Mouse (Mus musculus) layer of hippocampus, adult 18-20 months (tissue): ENCODE data around the gene Nanos2. TPM values are rescaled to one million over a fixed set of nuclear protein-coding genes. Genes with fewer than 3 reads are reported as not detected.

Source experiments
- DNase-seq, 2 experiments: peaks; one replicate each; pipeline ENCODE4 v3.0.0; 2022; ENCODE audit warnings: low spot score in 2 of 2
- total RNA-seq, 2 experiments: library from RNA; stranded (reverse); gene quantifications; 2 replicates each; pipeline ENCODE4 v1.2.3; 2021

The Nanos2 gene
- total RNA-seq, 2 experiments from 2014 or later = 0.20 to 0.40 TPM

DNA sequence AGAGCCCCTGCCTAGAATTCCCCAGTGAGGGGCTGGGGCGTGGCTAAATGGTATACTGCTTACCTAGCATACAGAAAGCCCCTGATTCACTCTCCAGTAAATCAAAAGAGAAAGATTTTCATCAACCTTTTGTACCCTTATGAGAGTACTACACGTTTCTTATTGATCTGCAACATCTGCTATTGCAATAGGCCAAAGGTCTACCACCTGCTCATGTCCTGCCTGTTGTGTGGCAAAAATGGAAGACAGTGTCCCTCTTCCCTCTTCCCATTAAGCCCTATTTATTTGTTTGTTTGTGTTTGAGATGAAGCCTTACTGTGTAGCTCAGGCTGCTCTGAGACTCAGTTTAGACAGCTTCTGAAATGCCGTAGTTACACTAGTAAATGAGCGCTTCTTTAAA, 28.8 kb downstream of the Nanos2 start:
- no peak for DNase-seq

DNA sequence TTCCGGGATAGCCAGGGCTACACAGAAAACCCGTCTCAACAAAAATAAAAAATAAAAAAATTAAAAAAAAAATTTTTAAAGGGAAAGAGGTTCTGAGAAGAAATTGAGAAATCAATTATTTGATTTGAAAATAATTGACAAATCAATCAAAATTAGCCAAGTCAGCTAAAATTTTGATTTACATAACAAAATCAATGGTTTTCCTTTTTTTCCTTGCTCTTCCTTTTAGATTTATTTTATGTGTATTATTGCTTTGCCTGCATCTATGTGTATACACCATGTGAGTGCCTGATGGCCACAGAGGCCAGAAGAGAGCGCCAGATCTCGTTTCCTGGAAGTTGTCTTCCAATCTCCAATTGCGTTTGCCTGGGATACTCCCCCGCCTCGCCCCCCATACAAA, 30.7 kb downstream of the Nanos2 start:
- DNase-seq = no peak

DNA sequence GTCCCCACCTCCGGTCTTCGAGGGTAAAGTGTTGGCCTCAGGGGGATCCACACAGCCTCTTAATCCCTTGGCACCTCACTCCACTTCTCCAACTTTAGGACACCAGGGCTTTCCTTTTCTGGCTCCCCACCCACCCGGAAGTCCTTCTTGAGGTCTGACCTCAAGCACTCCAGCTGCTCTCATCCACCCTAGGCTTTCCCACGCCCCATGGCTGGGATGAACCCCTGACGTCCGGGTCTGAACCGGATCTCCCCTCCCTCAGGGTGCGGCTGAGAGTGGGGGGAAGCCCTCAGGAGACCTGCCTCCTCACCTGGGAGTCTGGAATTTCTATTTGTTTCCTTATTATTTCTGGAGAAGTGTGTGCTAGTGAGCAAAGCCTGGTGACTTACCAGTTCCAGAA, 33.8 kb downstream of the Nanos2 start:
- DNase-seq = no peak

DNA sequence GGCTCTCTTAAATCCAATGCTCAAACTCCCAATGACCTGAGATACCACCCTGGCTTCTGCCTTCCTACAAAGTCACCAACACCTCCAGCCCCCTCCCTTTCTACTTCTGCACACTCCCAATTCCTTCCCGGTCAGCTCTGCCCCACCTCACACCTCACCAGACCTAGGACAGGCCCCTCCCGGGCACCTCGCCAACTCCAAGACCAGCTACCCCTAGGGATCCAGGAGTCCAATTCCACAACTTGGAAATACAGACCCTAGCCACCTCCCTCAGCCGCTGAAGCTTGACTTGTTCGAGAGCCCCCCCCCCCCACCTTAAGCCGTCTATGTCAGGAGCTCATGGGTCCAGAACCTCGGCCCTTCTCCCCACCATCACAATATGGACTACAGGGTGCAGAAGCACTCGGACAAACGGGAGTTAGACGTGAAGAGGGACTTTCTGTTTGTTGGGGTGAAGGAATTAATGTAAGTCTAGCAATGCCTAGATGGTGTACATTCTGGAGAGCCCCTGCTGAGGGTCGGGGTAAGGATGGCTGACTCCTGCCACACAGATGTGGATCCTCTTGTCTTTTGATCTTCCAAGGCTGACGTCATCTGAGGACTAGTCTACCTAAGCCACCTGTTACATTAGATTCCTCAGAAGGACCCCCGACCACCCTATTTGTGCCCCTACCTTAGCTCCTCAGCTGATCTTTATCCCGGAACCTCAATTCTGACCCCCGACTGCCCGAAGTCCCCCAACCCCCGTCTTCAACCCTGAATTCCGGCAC, 35.2 kb downstream of the Nanos2 start:
- DNase-seq = no peak

DNA sequence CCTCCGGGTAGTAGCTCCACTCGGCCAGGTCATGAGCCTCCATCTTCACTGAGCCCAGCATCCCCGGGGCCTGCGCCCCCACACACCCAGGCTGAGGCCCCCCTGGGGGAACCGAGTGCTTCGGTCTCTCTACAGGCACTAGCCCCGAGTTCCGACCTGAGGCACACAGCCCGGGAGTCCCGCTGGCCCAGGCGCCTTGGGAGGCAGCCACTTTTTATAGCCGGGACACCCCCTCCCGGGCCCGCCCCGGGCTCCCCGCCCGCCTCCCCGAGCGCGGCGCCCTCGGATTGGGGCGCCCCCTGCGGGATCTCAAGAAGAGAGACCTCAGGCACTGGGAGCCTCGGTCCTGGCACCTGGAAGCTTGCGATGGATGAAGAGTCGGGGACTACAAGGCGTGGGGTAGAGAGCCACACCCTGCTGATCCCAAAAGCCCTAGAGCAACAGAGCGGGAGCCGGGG, 36.2 kb downstream of the Nanos2 start, which contains the start of gene Foxa3:
TSS of gene Foxa3 (minus strand) at position 182 of the 458 bp plus-strand sequence.
- no peak for DNase-seq

DNA sequence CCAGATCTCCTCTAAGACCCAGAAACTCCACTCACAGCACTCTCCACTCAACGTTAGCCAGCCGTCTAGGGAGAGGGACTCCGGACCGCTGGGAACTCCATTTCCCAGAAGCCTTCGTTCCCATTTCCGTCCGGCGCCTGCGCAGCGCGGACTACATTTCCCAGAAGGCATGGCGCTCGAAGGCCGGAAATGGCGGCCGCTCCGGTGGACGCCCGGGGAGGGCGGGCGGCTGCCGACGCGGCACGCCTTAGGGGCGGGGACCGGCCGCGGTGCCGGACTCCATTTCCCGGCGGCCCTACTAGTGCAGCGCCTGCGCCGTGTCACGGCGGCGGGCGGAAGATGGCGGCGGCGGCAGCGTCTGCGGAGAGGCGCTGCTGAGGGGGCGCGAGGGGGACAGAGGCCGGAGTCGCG, 36.9 kb downstream of the Nanos2 start, which contains the start of gene Sympk:
TSS of gene Sympk (plus strand) at position 282 of the 411 bp plus-strand sequence.
- peak; percentile 94 to 96 for DNase-seq

DNA sequence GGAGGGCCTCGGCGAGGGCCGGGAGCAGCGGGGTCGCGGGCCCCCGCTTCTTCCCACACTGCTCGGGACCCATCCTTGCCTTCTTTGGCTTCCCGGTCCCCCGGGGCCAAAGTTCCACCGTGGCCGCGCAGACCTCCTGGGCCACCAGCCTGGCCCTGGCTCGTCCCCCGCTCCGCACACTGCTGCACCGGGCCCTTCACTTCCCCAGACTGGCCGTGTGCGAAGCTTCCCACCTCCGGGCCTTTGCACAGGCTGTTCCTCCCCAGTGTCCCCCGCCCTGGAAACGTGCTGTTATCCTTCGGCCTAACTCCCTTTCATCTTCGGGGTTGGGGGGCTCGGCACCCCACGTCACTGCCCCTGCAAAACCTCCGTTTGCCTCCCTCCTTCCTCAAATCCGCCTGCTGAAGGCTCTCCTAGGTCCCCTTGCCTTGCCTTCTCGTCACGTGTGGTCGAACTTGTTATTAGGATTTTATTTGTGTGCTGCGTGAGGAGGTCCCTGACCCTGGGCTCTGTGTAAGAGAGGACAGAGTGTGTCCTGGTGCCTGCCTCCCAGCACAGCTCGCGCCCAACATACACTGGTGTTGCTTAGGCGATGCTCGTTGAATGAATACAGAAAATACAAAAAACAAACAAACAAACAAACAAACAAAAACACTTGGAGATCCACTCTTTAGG, 37.5 kb downstream of the Nanos2 start:
- DNase-seq = no peak

DNA sequence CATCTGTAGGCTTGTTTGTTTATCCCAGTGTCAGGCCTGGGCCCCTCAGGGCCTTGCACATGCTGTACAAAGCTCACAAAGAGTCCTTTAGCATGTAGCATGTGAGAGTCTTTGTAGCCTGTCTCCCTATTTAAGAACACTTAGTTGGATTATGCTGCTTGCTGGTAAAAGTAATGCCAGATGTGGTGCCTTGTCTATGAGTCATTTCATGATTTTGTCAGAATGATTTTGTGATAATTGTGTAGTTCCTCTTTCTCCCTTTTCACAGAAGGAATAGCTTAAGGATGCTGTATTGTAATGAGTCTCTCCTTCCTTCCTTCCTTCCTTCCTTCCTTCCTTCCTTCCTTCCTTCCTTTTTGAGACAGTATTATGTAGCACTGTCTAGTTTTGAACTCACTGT, 40.9 kb downstream of the Nanos2 start:
- no peak for DNase-seq

DNA sequence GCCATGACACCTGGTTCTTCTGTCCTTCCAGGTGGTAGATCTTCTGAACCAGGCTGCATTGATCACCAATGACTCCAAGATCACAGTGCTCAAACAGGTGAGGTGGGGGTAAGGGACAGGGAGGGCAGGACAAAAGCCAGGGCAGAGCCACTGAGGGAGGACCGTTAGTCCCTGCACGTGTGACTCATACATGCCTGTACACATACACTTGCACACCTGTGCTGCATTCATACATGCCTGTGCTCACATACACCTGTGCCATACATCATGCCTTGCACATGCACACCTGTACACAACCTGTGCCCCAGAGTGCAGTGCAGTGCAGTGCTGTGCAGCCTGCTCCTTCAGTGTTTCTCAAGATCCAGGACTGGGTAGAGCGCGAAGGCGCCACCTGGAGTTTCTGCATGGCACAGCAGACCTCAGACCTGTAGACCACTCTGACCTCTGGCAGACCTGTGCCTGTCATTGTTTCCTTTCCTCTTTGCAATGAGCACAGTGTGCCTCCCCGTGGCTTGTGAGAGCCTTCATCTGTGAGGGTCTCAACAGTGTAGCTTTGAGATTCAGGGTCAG, 42.0 kb downstream of the Nanos2 start:
- DNase-seq = no peak

DNA sequence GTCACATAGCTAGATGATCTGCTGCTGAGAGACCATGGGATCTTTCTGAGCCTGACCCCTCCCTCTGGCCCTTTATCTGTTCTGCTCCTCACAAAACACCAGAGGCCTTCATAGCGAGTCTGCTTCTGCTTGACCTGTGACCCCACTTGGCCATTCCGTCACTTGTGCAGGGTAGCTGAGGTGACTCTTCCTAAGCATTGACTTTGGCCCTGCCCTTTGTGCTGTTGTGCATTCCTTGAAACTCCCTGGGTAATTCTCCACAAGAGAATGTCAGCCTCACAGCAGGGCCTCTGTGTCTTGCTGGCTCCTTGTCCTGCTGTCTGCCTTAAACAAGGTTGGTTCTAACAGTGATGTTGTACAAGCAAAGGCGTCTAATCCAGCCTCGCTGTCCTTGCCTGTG, 44.4 kb downstream of the Nanos2 start:
- DNase-seq = no peak

Other genes with a start within 250 kb of the Nanos2 start
- gene Psg19, start 188.9 kb upstream of the Nanos2 start, total RNA-seq = not detected
- not detected for gene Psg17, start 165.8 kb upstream of the Nanos2 start, total RNA-seq
- 1 to 10 TPM; 1.3 to 2.2 TPM for gene Mill2, start 147.4 kb upstream of the Nanos2 start, total RNA-seq
- gene Pglyrp1, start 116.1 kb upstream of the Nanos2 start, total RNA-seq = 10 to 100 TPM; 15.5 to 23.3 TPM
- 10 to 100 TPM; 10.4 to 10.9 TPM for gene Ccdc61, start 77.0 kb upstream of the Nanos2 start, total RNA-seq
- 10 to 100 TPM; 76.3 to 79.4 TPM for gene Nova2, start 61.5 kb upstream of the Nanos2 start, total RNA-seq
- gene Mypop, start 3.8 kb downstream of the Nanos2 start, total RNA-seq = 10 to 100 TPM; 50.1 to 50.7 TPM
- gene Irf2bp1, start 16.6 kb downstream of the Nanos2 start, total RNA-seq = 10 to 100 TPM; 53.8 to 57.2 TPM
- not detected for gene Foxa3, start 36.1 kb downstream of the Nanos2 start, total RNA-seq
- gene Sympk, start 37.0 kb downstream of the Nanos2 start, total RNA-seq = 100 to 1,000 TPM; 118 to 123 TPM
- not detected for gene Rsph6a, start 67.3 kb downstream of the Nanos2 start, total RNA-seq
- 100 to 1,000 TPM; 142 to 148 TPM for gene Dmwd, start 88.8 kb downstream of the Nanos2 start, total RNA-seq
- gene Dmpk, start 96.4 kb downstream of the Nanos2 start, total RNA-seq = 10 to 100 TPM; 30.2 to 43.1 TPM
- gene Six5, start 107.2 kb downstream of the Nanos2 start, total RNA-seq = 1 to 10 TPM; 2.0 to 2.6 TPM
- under 1 TPM in 1 of 2 experiments, not detected in 1; 0.27 TPM for gene Gm4969, start 131.0 kb downstream of the Nanos2 start, total RNA-seq
- 10 to 100 TPM; 15.0 to 15.4 TPM for gene Fbxo46, start 132.5 kb downstream of the Nanos2 start, total RNA-seq
- gene Qpctl, start 161.9 kb downstream of the Nanos2 start, total RNA-seq = 10 to 100 TPM; 17.1 to 18.7 TPM
- gene Snrpd2, start 162.3 kb downstream of the Nanos2 start, total RNA-seq = 10 to 100 TPM; 79.7 to 82.8 TPM
- 1 to 10 TPM; 1.3 to 1.4 TPM for gene Gipr, start 178.7 kb downstream of the Nanos2 start, total RNA-seq
- 100 to 1,000 TPM; 160 to 178 TPM for gene Eml2, start 189.0 kb downstream of the Nanos2 start, total RNA-seq
- 1 to 10 TPM; 1.3 to 1.4 TPM for gene Gpr4, start 225.1 kb downstream of the Nanos2 start, total RNA-seq
- gene Opa3, start 240.9 kb downstream of the Nanos2 start, total RNA-seq = 10 to 100 TPM; 41.3 to 42.6 TPM